In genomic region chr5:30587681-30588300, GRCm38 (mm10) we compare ENCODE assay signal across 8 mouse cellular contexts. TPM values are rescaled to one million over a fixed set of nuclear protein-coding genes. Genes with fewer than 3 reads are reported as not detected.
DNase-seq lines count a peak whose midpoint lies in the region; TF ChIP-seq lines count a peak whose summit lies in the region.

Kcnk3 (plus strand) TSS chr5:30588170.

- H3K27me3 ChIP-seq in liver, adult 2 months (ENCODE audit: control insufficient read depth, insufficient read depth, low read length), result peaks cover 10% of the 10 kb centered on the region

- DNase-seq in left cerebral cortex, adult 2 months (ENCODE audit: extremely low spot score in 1 of 2, low spot score in 2 of 2), result peak; percentile 50 to 53
- DNase-seq in left cerebral cortex, adult 9 months (ENCODE audit: low spot score in 2 of 2), result no peak
- peak; percentile 56 for DNase-seq in embryo, embryonic 10 days (ENCODE audit: low spot score)
- peak; percentile 96 for DNase-seq in heart, adult 11 months
- DNase-seq in kidney, adult 11 months, result peak; percentile 31
- DNase-seq in liver, adult 2 months (ENCODE audit: extremely low read depth, low read depth, low spot score), result no peak
- peak; percentile 77 for DNase-seq in neural tube, embryonic 10.5 days (ENCODE audit: extremely low spot score, low spot score)
- peak; percentile 34 for DNase-seq in thymus, postnatal 25 days

- peak within 1 kb of the TSS; percentile 94 for H3K27ac ChIP-seq in left cerebral cortex, adult 2 months
- H3K27ac ChIP-seq in liver, adult 2 months (replicated peaks; ENCODE audit: insufficient read depth, low read depth, low read length), result no peak within 1 kb of the TSS

- peak within 1 kb of the TSS; percentile 71 for H3K4me3 ChIP-seq in left cerebral cortex, adult 2 months
- H3K4me3 ChIP-seq in liver, adult 2 months (ENCODE audit: insufficient read depth, low read depth, low read length), result peak within 1 kb of the TSS; percentile 45; the same call in 1 of the 2 replicates

- no peak for TF ChIP-seq POLR2A in liver, adult 2 months (IDR thresholded peaks at IDR 0.05; ENCODE audit: extremely low read depth, insufficient read depth, low read length)

- 5% methylated on average over 29 of the region's 54 CpGs for WGBS in liver, adult 2 months

- H3K79me2 ChIP-seq in liver, adult 2 months (ENCODE audit: control insufficient read depth, insufficient read depth, low read length), result no peaks in the 10 kb centered on the region

- no peaks in the 10 kb centered on the region; the same call in 1 of the 2 replicates for H3K4me1 ChIP-seq in liver, adult 2 months (ENCODE audit: control insufficient read depth, insufficient read depth, low read length)

- H3K36me3 ChIP-seq in liver, adult 2 months (ENCODE audit: control insufficient read depth, insufficient read depth, low read length), result no peaks in the 10 kb centered on the region

- intact Hi-C loops in left cerebral cortex, adult 2 months (cut with DNase I), result loop anchor here (2.0 kb wide), 2 partner anchors 19 to 41 kb away; no protein-coding TSS in a partner anchor

- peak within 1 kb of the TSS; percentile 47; the same call in 1 of the 2 replicates for H3K9ac ChIP-seq in liver, adult 2 months (ENCODE audit: low read depth, low read length)

- TF ChIP-seq CTCF in left cerebral cortex, adult 2 months (IDR thresholded peaks at IDR 0.05), result no peak
- no peak for TF ChIP-seq CTCF in liver, adult 2 months (IDR thresholded peaks at IDR 0.05; ENCODE audit: low read depth, low read length)

RNA-seq across cellular contexts. Expression of gene Kcnk3, which starts in this region (rescaled TPM):
- total RNA-seq in left cerebral cortex, adult 2 months (2021), result 10 to 100 TPM; 22.4 to 23.1 TPM
- total RNA-seq in liver, adult 2 months (2014; rRNA removed), result 0.18 and 1.0 TPM in 2 replicates
- polyA plus RNA-seq in liver, adult 2 months (2012; rRNA removed), result 0.61 and 3.2 TPM in 2 replicates

Comparison
In these comparisons a context has a peak if more than half of its experiments do, and no peak if none do; other contexts are left out.
1. RNA of gene Kcnk3 (total RNA-seq): 22.4 to 23.1 TPM in left cerebral cortex, adult 2 months; 0.18 to 1.0 TPM in liver, adult 2 months; every median in the first group is over 10 times any median in the second.
2. DNase-seq: peak in left cerebral cortex, adult 2 months (2 of 2), embryo, embryonic 10 days (single experiment), heart, adult 11 months (single experiment), kidney, adult 11 months (single experiment), neural tube, embryonic 10.5 days (single experiment) and thymus, postnatal 25 days (single experiment); none in left cerebral cortex, adult 9 months (0 of 2) and liver, adult 2 months (single experiment).